Mouse (Mus musculus): ENCODE data around the gene Cnot1. TPM values are rescaled to one million over a fixed set of nuclear protein-coding genes. Genes with fewer than 3 reads are reported as not detected.

Cnot1 gene
- polyA plus RNA-seq, 1 experiment from 2014 or later, result 47.7 TPM

GRCm38 (mm10) chr8:95785591-95785990, 21.7 kb downstream of the Cnot1 start:
- no peak for ATAC-seq
- Histone ChIP-seq H3K27me3 (replicated peaks) (no peaks in the 10 kb centered on the region), H3K36me3 (peaks cover 90% of the 10 kb centered on the region), H3K4me3 (no peak overlapping the region), H3K9me3 (replicated peaks) (no peaks in the 10 kb centered on the region), H3K4me2 (no peak overlapping the region), H3K27ac (no peak overlapping the region), H3K4me1 (no peaks in the 10 kb centered on the region), H3K9ac (no peak overlapping the region)
- WGBS (ENCODE audit: insufficient replicate concordance), result 90% methylated on average over 3 of the region's 4 CpGs

- no peaks in the 10 kb centered on the region for H3K4me1 ChIP-seq
- H3K9ac ChIP-seq, result no peak overlapping the region
- H3K27ac ChIP-seq, result no peak overlapping the region
- no peak overlapping the region for H3K4me2 ChIP-seq
- ATAC-seq, result no peak
- no peaks in the 10 kb centered on the region for H3K27me3 ChIP-seq (replicated peaks)
- no peak overlapping the region for H3K4me3 ChIP-seq
- H3K36me3 ChIP-seq, result peaks cover 86% of the 10 kb centered on the region
- no peaks in the 10 kb centered on the region; the same call in 1 of the 2 replicates for H3K9me3 ChIP-seq (replicated peaks)
Measured at GRCm38 (mm10) chr8:95782628-95783027, 24.6 kb downstream of the Cnot1 start.

GRCm38 (mm10) chr8:95781775-95782174, 25.5 kb downstream of the Cnot1 start:
- no peaks in the 10 kb centered on the region for H3K27me3 ChIP-seq (replicated peaks)
- no peak overlapping the region for H3K4me2 ChIP-seq
- H3K9ac ChIP-seq, result no peak overlapping the region
- peaks cover 85% of the 10 kb centered on the region for H3K36me3 ChIP-seq
- H3K9me3 ChIP-seq (replicated peaks), result no peaks in the 10 kb centered on the region; the same call in 1 of the 2 replicates
- H3K27ac ChIP-seq, result no peak overlapping the region
- 88% methylated on average over 2 of the region's 2 CpGs for WGBS (ENCODE audit: insufficient replicate concordance)
- H3K4me3 ChIP-seq, result no peak overlapping the region
- no peaks in the 10 kb centered on the region for H3K4me1 ChIP-seq
- no peak for ATAC-seq

GRCm38 (mm10) chr8:95781085-95781484, 26.2 kb downstream of the Cnot1 start:
- Histone ChIP-seq H3K36me3 (peaks cover 84% of the 10 kb centered on the region), H3K9me3 (replicated peaks) (no peaks in the 10 kb centered on the region; the same call in 1 of the 2 replicates), H3K4me3 (no peak overlapping the region), H3K27ac (no peak overlapping the region), H3K4me2 (no peak overlapping the region), H3K4me1 (no peaks in the 10 kb centered on the region), H3K27me3 (replicated peaks) (no peaks in the 10 kb centered on the region), H3K9ac (no peak overlapping the region)
- 92% methylated on average over 3 of the region's 3 CpGs for WGBS (ENCODE audit: insufficient replicate concordance)
- ATAC-seq, result no peak

- no peak for ATAC-seq
- no peak overlapping the region for H3K27ac ChIP-seq
- H3K27me3 ChIP-seq (replicated peaks), result no peaks in the 10 kb centered on the region
- H3K9me3 ChIP-seq (replicated peaks), result no peaks in the 10 kb centered on the region
- 90% methylated on average over 1 of the region's 1 CpGs for WGBS (ENCODE audit: insufficient replicate concordance)
- H3K4me3 ChIP-seq, result no peak overlapping the region
- no peak overlapping the region for H3K4me2 ChIP-seq
- peaks cover 95% of the 10 kb centered on the region for H3K36me3 ChIP-seq
- H3K4me1 ChIP-seq, result peaks cover 3% of the 10 kb centered on the region; the same call in 1 of the 2 replicates
- H3K9ac ChIP-seq, result no peak overlapping the region
Measured at GRCm38 (mm10) chr8:95764133-95764532, 43.1 kb downstream of the Cnot1 start.

- WGBS (ENCODE audit: insufficient replicate concordance), result 44% methylated on average over 6 of the region's 6 CpGs
- Histone ChIP-seq H3K27ac (no peak overlapping the region), H3K9ac (no peak overlapping the region), H3K4me1 (peaks cover 3% of the 10 kb centered on the region; the same call in 1 of the 2 replicates), H3K4me3 (no peak overlapping the region), H3K4me2 (no peak overlapping the region), H3K9me3 (replicated peaks) (no peaks in the 10 kb centered on the region), H3K27me3 (replicated peaks) (no peaks in the 10 kb centered on the region), H3K36me3 (peaks cover 93% of the 10 kb centered on the region)
- ATAC-seq, result no peak
Measured at GRCm38 (mm10) chr8:95760323-95760722, 46.9 kb downstream of the Cnot1 start.

- no peak overlapping the region for H3K27ac ChIP-seq
Measured at GRCm38 (mm10) chr8:95751924-95752323, 55.3 kb downstream of the Cnot1 start.

GRCm38 (mm10) chr8:95748028-95748427, 59.2 kb downstream of the Cnot1 start:
- Histone ChIP-seq H3K36me3 (peaks cover 97% of the 10 kb centered on the region), H3K9ac (no peak overlapping the region), H3K27me3 (replicated peaks) (no peaks in the 10 kb centered on the region), H3K4me2 (no peak overlapping the region), H3K9me3 (replicated peaks) (no peaks in the 10 kb centered on the region), H3K4me1 (no peaks in the 10 kb centered on the region), H3K27ac (no peak overlapping the region), H3K4me3 (no peak overlapping the region)
- ATAC-seq, result no peak
- WGBS (ENCODE audit: insufficient replicate concordance), result 93% methylated on average over 4 of the region's 4 CpGs

More at GRCm38 (mm10) chr8:95751924-95752323, 55.3 kb downstream of the Cnot1 start:
- H3K36me3 ChIP-seq, result peaks cover 96% of the 10 kb centered on the region
- ATAC-seq, result no peak
- no peaks in the 10 kb centered on the region for H3K27me3 ChIP-seq (replicated peaks)
- H3K4me2 ChIP-seq, result no peak overlapping the region
- no peak overlapping the region for H3K9ac ChIP-seq
- no peaks in the 10 kb centered on the region for H3K4me1 ChIP-seq
- H3K9me3 ChIP-seq (replicated peaks), result no peaks in the 10 kb centered on the region
- WGBS (ENCODE audit: insufficient replicate concordance), result 93% methylated on average over 1 of the region's 1 CpGs
- H3K4me3 ChIP-seq, result no peak overlapping the region

- WGBS (ENCODE audit: insufficient replicate concordance), result 91% methylated on average over 7 of the region's 7 CpGs
- no peak for ATAC-seq
- no peak overlapping the region for H3K4me3 ChIP-seq
- H3K9me3 ChIP-seq (replicated peaks), result no peaks in the 10 kb centered on the region
- H3K27ac ChIP-seq, result no peak overlapping the region
- no peaks in the 10 kb centered on the region for H3K4me1 ChIP-seq
- H3K27me3 ChIP-seq (replicated peaks), result no peaks in the 10 kb centered on the region
- no peak overlapping the region for H3K9ac ChIP-seq
- H3K4me2 ChIP-seq, result no peak overlapping the region
- peaks cover 96% of the 10 kb centered on the region for H3K36me3 ChIP-seq
Measured at GRCm38 (mm10) chr8:95741732-95742131, 65.5 kb downstream of the Cnot1 start.

GRCm38 (mm10) chr8:95738596-95738995, 68.7 kb downstream of the Cnot1 start:
- WGBS (ENCODE audit: insufficient replicate concordance), result 90% methylated on average over 7 of the region's 7 CpGs
- Histone ChIP-seq H3K4me3 (no peak overlapping the region), H3K4me2 (no peak overlapping the region), H3K36me3 (peaks cover 95% of the 10 kb centered on the region), H3K4me1 (no peaks in the 10 kb centered on the region), H3K27ac (no peak overlapping the region), H3K9me3 (replicated peaks) (no peaks in the 10 kb centered on the region), H3K27me3 (replicated peaks) (no peaks in the 10 kb centered on the region), H3K9ac (no peak overlapping the region)
- no peak for ATAC-seq

- H3K4me2 ChIP-seq, result no peak overlapping the region
- H3K36me3 ChIP-seq, result peaks cover 99% of the 10 kb centered on the region
- H3K27me3 ChIP-seq (replicated peaks), result no peaks in the 10 kb centered on the region
- H3K9me3 ChIP-seq (replicated peaks), result no peaks in the 10 kb centered on the region
- H3K27ac ChIP-seq, result no peak overlapping the region
- H3K4me1 ChIP-seq, result peaks cover 10% of the 10 kb centered on the region
- ATAC-seq, result peak; percentile 64; the same call in 1 of the 2 replicates
- WGBS (ENCODE audit: insufficient replicate concordance), result 38% methylated on average over 4 of the region's 4 CpGs
- no peak overlapping the region for H3K4me3 ChIP-seq
- no peak overlapping the region for H3K9ac ChIP-seq
Measured at GRCm38 (mm10) chr8:95727625-95728024, 79.6 kb downstream of the Cnot1 start.

GRCm38 (mm10) chr8:95716546-95717335, 90.5 kb downstream of the Cnot1 start:
- peak overlapping the region; percentile 96 for H3K4me3 ChIP-seq
- peaks cover 52% of the 10 kb centered on the region for H3K36me3 ChIP-seq
- peaks cover 60% of the 10 kb centered on the region for H3K4me1 ChIP-seq
- ATAC-seq, result no peak
- H3K4me2 ChIP-seq, result peak overlapping the region; percentile 94
- no peaks in the 10 kb centered on the region for H3K9me3 ChIP-seq (replicated peaks)
- peak overlapping the region; percentile 90 for H3K9ac ChIP-seq
- H3K27me3 ChIP-seq (replicated peaks), result no peaks in the 10 kb centered on the region
- 15% methylated on average over 21 of the region's 21 CpGs for WGBS (ENCODE audit: insufficient replicate concordance)
- peak overlapping the region; percentile 87 for H3K27ac ChIP-seq

Data from liver, embryonic 12.5 days (tissue).